Mouse (Mus musculus) lung, postnatal 10 days (tissue): Measurements from ENCODE around the gene Rpusd4.

Experiments
- DNase-seq: peaks from one replicate; pipeline ENCODE4 v3.0.0; 2021

Gene Rpusd4

DNA sequence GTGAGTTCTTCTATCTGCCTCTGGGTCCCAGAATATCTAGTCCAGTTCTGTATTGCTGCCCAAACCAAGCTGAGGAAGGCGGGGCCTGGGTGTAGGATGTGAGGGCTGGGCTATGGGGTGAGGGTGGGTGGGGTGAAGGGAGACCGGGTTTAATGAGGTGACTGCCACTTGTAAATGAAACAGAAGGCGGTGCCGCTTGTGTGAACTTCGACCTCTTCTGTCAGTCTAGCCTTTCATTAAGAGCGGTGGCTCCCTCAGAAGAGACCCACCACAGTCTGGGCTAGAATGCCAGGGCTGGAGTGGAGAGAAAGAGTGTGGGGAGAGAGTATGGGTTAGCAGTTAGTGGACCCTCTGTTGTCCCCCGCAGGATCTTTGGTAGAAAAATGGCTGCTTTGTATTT, 22.3 kb downstream of the Rpusd4 start:
- no peak for DNase-seq

DNA sequence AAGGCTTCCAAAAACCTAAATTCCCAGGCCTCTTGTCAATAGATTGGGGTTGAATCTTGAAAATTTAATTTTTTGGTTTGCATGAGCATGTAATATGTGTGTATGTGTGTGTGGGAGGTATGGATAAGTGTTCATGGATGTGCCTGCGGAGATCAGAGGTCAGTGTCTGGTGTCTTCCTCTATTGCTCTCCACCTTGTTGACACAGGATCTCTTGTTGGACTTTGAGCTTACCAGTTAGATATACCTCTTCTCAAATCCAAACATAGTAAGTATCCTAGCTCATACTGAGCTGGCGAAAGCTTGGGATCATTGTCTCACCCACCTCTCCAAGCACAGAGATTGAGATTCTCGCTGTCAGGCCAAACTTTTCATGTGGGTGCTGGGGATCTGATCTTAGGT, 22.8 kb downstream of the Rpusd4 start:
- DNase-seq = no peak

GRCm38 (mm10) chr9:35290916-35291315, 23.3 kb downstream of the Rpusd4 start:
- no peak for DNase-seq

- DNase-seq = no peak
Measured at GRCm38 (mm10) chr9:35293465-35293864, 25.8 kb downstream of the Rpusd4 start.

GRCm38 (mm10) chr9:35297791-35298190, 30.1 kb downstream of the Rpusd4 start:
- no peak for DNase-seq

- no peak for DNase-seq
Measured at GRCm38 (mm10) chr9:35302172-35302571, 34.5 kb downstream of the Rpusd4 start.

DNA sequence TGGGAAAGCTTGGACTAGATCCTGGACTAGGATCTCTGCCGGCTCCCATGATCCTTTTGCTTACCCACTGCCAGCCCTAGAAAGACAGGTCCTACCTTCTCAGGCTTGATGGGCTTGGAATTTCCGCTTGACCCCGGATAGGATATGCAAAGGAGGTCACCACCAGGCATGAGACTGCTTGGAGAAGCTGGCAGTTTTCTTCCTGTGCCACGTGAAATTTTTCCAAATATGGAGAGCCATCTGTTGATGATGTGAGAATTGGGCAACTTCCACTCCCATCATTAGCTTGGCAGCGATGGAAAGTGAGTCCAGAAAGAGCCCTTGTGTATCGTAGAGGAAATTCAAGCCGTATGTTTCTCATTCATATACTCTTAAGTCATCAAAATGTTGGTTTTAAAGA, 39.8 kb downstream of the Rpusd4 start:
- DNase-seq = no peak

DNA sequence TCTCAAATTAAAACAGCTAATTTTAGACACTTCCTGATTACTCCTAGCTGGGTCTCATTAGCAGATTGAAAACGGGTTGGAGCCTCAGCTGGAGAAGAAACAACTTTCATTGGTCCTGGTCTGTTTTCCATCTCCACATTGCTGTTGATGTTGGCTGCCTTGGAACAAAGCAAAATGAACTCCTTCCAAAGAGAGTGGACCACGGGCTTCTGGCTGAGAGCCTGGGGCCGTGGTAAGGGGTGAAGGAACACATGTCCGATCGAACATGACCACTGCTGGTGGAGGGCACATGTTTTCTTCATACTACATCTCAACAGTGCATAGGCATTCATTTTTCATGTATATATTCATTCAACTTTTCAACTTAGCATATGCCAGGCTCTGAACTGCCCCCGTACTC, 42.7 kb downstream of the Rpusd4 start:
- DNase-seq = no peak

DNA sequence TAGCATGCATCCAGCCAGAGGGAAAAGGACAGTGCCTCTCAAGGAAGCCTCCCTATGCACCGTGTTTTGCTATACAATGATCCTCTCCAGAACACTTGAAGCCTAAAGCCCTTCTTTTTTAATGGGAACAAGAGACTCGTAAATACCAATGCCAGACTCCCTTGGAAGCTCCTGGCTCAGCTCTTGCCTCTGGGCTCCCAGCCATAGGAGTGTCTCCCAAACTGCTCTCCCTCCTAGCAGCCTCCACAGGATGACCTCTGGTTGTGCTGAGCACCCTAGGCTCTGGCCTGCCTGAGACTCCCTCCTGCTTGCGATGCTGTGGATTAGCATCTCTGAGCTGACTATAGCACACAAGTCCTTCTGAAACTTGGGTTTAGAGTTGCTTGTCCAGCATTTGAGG, 44.9 kb downstream of the Rpusd4 start:
- peak; percentile 52 for DNase-seq

GRCm38 (mm10) chr9:35313601-35314000, 45.9 kb downstream of the Rpusd4 start:
- no peak for DNase-seq

DNA sequence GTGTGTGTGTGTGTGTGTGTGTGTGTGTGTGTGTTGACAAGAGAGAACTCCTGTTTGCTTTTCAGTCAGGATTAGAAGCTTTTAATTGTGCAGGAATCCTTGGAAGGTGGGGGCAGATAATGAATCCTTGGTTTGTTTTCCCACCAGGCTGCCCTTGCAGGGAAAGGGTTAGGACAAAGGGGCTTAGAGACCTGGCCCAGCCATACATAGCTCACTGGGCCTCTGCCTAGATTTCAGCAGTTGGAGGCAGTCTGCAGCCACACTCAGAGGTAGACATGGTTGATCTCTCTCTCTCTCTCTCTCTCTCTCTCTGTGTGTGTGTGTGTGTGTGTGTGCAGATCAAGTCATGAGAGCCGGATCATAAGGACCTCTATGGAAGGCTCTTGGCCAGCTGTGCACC, 46.6 kb downstream of the Rpusd4 start:
- no peak for DNase-seq

GRCm38 (mm10) chr9:35316771-35317211, 49.1 kb downstream of the Rpusd4 start:
- DNase-seq = no peak

GRCm38 (mm10) chr9:35317233-35317980, 49.7 kb downstream of the Rpusd4 start:
- no peak for DNase-seq

GRCm38 (mm10) chr9:35318537-35319172, 51.0 kb downstream of the Rpusd4 start:
- DNase-seq = no peak

DNA sequence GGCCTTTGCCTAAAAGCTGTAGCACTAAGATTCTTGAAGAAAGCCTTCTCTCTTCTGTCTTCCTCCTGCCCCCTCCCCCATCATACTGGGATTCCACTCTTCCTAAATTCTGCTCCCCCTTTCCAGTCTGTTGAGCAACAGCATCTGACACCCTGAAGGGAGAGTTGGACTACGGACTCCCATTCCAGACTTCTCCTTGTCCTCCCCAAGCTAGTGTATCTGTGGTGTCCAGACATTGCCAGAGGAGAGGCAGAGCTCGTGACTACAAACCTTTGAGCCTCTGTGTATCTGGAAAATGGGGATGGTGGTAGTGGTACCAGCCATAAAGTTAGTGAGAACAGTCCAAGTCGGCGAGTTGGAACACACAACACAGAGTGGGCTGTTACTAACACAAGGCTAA, 52.6 kb downstream of the Rpusd4 start:
- DNase-seq = no peak

DNA sequence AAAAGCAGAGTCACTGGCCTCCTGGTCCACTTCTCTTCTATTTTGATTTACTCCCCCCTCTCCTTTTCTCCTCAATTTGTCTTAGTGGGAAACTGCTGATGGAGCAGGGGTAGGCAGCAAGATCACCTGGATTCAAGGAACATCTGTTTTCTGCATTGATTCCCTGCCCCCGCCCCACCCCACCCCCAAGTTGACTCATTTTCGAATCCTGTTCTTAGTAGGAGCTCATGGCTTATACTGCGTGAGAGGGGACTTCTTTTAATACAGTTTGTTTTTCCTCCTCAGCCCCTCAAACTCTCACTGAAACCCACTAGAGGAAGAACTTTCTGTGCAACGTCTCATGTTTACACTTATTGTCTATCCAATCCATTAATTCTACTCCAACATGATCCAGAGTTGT, 56.3 kb downstream of the Rpusd4 start:
- no peak for DNase-seq

GRCm38 (mm10) chr9:35324571-35324970, 56.9 kb downstream of the Rpusd4 start:
- peak; percentile 55 for DNase-seq

- no peak for DNase-seq
Measured at GRCm38 (mm10) chr9:35326644-35327263, 59.1 kb downstream of the Rpusd4 start.
